In the genomic region with DNA sequence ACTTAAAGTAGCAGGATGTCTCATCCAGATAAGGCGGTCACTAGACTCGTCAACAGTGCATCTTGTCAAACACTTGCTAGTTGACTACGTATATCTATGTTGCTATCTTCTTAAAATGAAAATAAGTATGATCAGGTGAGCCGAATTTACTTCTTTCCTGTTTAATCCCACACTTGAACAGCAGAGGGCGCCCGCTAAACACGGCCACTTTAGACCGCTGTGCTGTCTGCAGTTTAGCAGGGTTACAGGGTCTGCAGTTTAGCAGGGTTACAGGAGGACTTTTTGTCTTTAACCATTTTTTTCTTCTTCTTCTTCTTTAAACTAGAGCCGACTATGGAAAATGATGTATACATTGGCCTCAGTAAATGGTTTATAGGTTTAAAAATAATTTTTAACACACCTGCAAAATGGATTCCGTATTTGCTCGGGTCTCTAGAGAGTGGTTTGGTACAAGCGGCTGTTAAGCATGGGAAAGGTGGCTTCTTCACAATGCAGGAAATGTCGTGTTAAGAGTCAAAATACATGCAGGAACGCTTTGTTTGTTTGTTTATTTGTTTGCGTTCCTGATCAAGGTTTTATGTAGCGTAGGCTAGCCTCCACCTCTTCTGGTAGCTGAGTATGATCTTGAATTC, we compare ENCODE assay signal across 8 mouse cellular contexts.
DNase-seq lines count a peak whose midpoint lies in the region; ATAC-seq and TF ChIP-seq lines count a peak whose summit lies in the region.

No protein-coding gene starts in this region.

- 42% methylated on average over 16 of the region's 16 CpGs for WGBS in lung, adult 2 months

- H3K36me3 ChIP-seq in MEL (ENCODE audit: control insufficient read depth in 1 of 2, insufficient read depth in 2 of 2, low read length in 2 of 2) = no peaks in the 10 kb centered on the region

- no peak overlapping the region for H3K9ac ChIP-seq in MEL (ENCODE audit: control insufficient read depth, low read depth, low read length, poor library complexity, severe bottlenecking)

- H3K79me2 ChIP-seq in MEL (ENCODE audit: control insufficient read depth, insufficient read depth, low read length, poor library complexity) = no peaks in the 10 kb centered on the region

- peak; percentile 83 for ATAC-seq in frontal cortex, adult (ENCODE audit: low TSS enrichment)

- DNase-seq in A20 (ENCODE audit: low read depth, low spot score) = peak; percentile 70
- DNase-seq in MEL (ENCODE audit: low read depth, low spot score) = peak; percentile 25
- DNase-seq in cerebellum, adult 9-10 months = peak; percentile 41
- DNase-seq in layer of hippocampus, adult 11-12 months (ENCODE audit: low spot score) = peak; percentile 62
- peak; percentile 6 for DNase-seq in lung, adult 2 months
- DNase-seq in retina, postnatal 1 day = peak; percentile 70
- DNase-seq in spleen, adult 12 weeks (ENCODE audit: low spot score) = no peak

- TF ChIP-seq CTCF in MEL (IDR thresholded peaks at IDR 0.05 in 2 of 3, conservative IDR thresholded peaks at IDR 0.05 in 1 of 3; ENCODE audit: control insufficient read depth in 1 of 3, insufficient read depth in 1 of 3, low read depth in 2 of 3, low read length in 3 of 3, poor library complexity in 1 of 3, severe bottlenecking in 1 of 3) = peak; percentile 39 to 65 (median 47)
- TF ChIP-seq CTCF in lung, adult 2 months (IDR thresholded peaks at IDR 0.05; ENCODE audit: insufficient read depth, low read length) = peak; percentile 38; the same call in 1 of the 2 replicates

- no peaks in the 10 kb centered on the region for H3K9me3 ChIP-seq in MEL (replicated peaks; ENCODE audit: insufficient read depth, low read length)

- no peaks in the 10 kb centered on the region for H3K27me3 ChIP-seq in MEL (ENCODE audit: control insufficient read depth in 1 of 2, insufficient read depth in 2 of 2, low read length in 2 of 2)

- no peak for TF ChIP-seq POLR2A in MEL (IDR thresholded peaks at IDR 0.05; ENCODE audit: control insufficient read depth in 1 of 2, insufficient read depth in 1 of 2, low read depth in 1 of 2, low read length in 2 of 2, poor library complexity in 1 of 2)
- no peak for TF ChIP-seq POLR2A in lung, adult 2 months (IDR thresholded peaks at IDR 0.05; ENCODE audit: borderline replicate concordance, extremely low read depth, low read depth, low read length)

- no peak for TF ChIP-seq EP300 in MEL (IDR thresholded peaks at IDR 0.05; ENCODE audit: low read depth in 1 of 2, low read length in 2 of 2)

- H3K4me1 ChIP-seq in MEL (ENCODE audit: control insufficient read depth in 1 of 2, insufficient read depth in 2 of 2, low read length in 2 of 2) = no peaks in the 10 kb centered on the region
- H3K4me1 ChIP-seq in lung, adult 2 months (ENCODE audit: control insufficient read depth, insufficient read depth, low read length) = no peaks in the 10 kb centered on the region

- TF ChIP-seq RAD21 in MEL (IDR thresholded peaks at IDR 0.05; ENCODE audit: low read depth, low read length) = peak; percentile 36

- H3K27ac ChIP-seq in MEL (ENCODE audit: control insufficient read depth, low read depth, low read length) = no peak overlapping the region

- no peak overlapping the region for H3K4me3 ChIP-seq in MEL (ENCODE audit: control insufficient read depth in 1 of 2, insufficient read depth in 1 of 2, low read depth in 2 of 2, low read length in 2 of 2)
- no peak overlapping the region for H3K4me3 ChIP-seq in lung, adult 2 months (replicated peaks; ENCODE audit: extremely low read depth, low read depth, low read length)

TF ChIP-seq in MEL, 35 proteins besides CTCF, POLR2A, EP300 and RAD21:
- TF ChIP-seq ZC3H11A (IDR thresholded peaks at IDR 0.05; ENCODE audit: low read depth, low read length) (peak; percentile 18; the same call in 1 of the 2 replicates), SMC3 (IDR thresholded peaks at IDR 0.05; ENCODE audit: low read depth, low read length) (peak; percentile 47), UBTF (IDR thresholded peaks at IDR 0.05; ENCODE audit: borderline replicate concordance, insufficient read depth, low read depth, low read length) (no peak)
